Mouse (Mus musculus): ENCODE data around the gene Zfp11. TPM values are rescaled to one million over a fixed set of nuclear protein-coding genes. Genes with fewer than 3 reads are reported as not detected.

Gene Zfp11
- polyA plus RNA-seq, 1 experiment from 2014 or later = 8.2 TPM

Other genes with a start within 250 kb of the Zfp11 start
- 49.7 and 56.5 TPM in 2 replicates for gene Sfswap, start 168.9 kb downstream of the Zfp11 start, polyA plus RNA-seq (2015; fragmentation: Nextera tagmentation; extraction: Ambion mirVana)
- gene Mmp17, start 85.9 kb downstream of the Zfp11 start, polyA plus RNA-seq (2015; fragmentation: Nextera tagmentation; extraction: Ambion mirVana) = 5.2 and 7.5 TPM in 2 replicates
- not detected in 2 replicates for gene Sept14, start 38.4 kb upstream of the Zfp11 start, polyA plus RNA-seq (2015; fragmentation: Nextera tagmentation; extraction: Ambion mirVana)
- 168 and 174 TPM in 2 replicates for gene Mrps17, start 45.4 kb upstream of the Zfp11 start, polyA plus RNA-seq (2015; fragmentation: Nextera tagmentation; extraction: Ambion mirVana)
- gene Nipsnap2, start 55.0 kb upstream of the Zfp11 start, polyA plus RNA-seq (2015; fragmentation: Nextera tagmentation; extraction: Ambion mirVana) = 89.1 and 95.3 TPM in 2 replicates
- 34.3 and 38.5 TPM in 2 replicates for gene Psph, start 117.3 kb upstream of the Zfp11 start, polyA plus RNA-seq (2015; fragmentation: Nextera tagmentation; extraction: Ambion mirVana)
- gene Sumf2, start 176.9 kb upstream of the Zfp11 start, polyA plus RNA-seq (2015; fragmentation: Nextera tagmentation; extraction: Ambion mirVana) = 31.7 and 37.8 TPM in 2 replicates
- 858 and 885 TPM in 2 replicates for gene Chchd2, start 217.4 kb upstream of the Zfp11 start, polyA plus RNA-seq (2015; fragmentation: Nextera tagmentation; extraction: Ambion mirVana)
- 14.6 and 15.1 TPM in 2 replicates for gene Zbed5, start 225.6 kb upstream of the Zfp11 start, polyA plus RNA-seq (2015; fragmentation: Nextera tagmentation; extraction: Ambion mirVana)
- gene Phkg1, start 228.4 kb upstream of the Zfp11 start, polyA plus RNA-seq (2015; fragmentation: Nextera tagmentation; extraction: Ambion mirVana) = 0.30 and 0.40 TPM in 2 replicates
- gene Nupr1l, start 238.4 kb upstream of the Zfp11 start, polyA plus RNA-seq (2015; fragmentation: Nextera tagmentation; extraction: Ambion mirVana) = 7.4 and 7.7 TPM in 2 replicates

Data from hindbrain, embryonic 13.5 days (tissue).